Mouse (Mus musculus): ENCODE results near the gene Slc16a13.

GRCm38 (mm10) chr11:70265819-70266218 lies 45.0 kb upstream of the Slc16a13 start:
- TF ChIP-seq ZNF384 (IDR thresholded peaks at IDR 0.05; ENCODE audit: low read depth, low read length) = no peak
- TF ChIP-seq CHD2 (IDR thresholded peaks at IDR 0.05; ENCODE audit: low read depth, low read length) = no peak
- TF ChIP-seq MAFK (IDR thresholded peaks at IDR 0.05; ENCODE audit: insufficient read depth, low read depth, low read length) = no peak
- TF ChIP-seq ZC3H11A (IDR thresholded peaks at IDR 0.05; ENCODE audit: borderline replicate concordance, low read depth, low read length) = no peak
